Mouse (Mus musculus) cerebellum, adult 11-12 months (tissue): ENCODE data around the gene Midn.
"Not testable (repeated sequence)": the region's sequence is repeated elsewhere in the genome, so short reads cannot be mapped to it uniquely, and the experiment has no call there.

Experiments
- DNase-seq: peaks from one replicate; pipeline ENCODE4 v3.0.0; 2022

The Midn gene

DNA sequence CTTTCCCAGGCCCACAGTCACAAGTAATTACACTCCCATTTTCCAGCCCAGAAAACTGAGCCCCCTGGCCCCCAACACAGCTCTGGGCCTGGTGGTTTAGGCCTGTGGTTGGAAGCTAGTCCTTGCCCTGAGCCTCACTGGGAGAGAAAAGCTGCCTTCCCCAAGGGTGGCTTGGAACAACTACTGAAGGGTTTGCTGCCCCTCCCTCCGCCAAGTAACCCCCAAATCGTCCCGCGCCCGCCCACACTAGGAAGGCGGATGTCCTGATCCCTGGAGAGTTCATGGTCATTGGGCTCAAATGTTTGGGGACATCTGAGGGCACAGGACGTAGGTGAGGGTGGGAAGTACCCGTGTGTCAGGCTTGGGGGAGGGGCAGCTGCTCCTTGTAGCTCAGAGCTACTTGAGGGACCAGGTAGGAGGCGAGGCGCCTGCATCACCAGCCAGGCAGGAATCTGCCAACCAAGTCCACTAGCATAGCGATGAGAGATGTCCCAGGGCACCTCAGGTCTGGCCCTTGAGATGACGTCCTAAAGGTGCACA lies 11.0 kb downstream of the Midn start:
- DNase-seq, result peak; percentile 84

DNA sequence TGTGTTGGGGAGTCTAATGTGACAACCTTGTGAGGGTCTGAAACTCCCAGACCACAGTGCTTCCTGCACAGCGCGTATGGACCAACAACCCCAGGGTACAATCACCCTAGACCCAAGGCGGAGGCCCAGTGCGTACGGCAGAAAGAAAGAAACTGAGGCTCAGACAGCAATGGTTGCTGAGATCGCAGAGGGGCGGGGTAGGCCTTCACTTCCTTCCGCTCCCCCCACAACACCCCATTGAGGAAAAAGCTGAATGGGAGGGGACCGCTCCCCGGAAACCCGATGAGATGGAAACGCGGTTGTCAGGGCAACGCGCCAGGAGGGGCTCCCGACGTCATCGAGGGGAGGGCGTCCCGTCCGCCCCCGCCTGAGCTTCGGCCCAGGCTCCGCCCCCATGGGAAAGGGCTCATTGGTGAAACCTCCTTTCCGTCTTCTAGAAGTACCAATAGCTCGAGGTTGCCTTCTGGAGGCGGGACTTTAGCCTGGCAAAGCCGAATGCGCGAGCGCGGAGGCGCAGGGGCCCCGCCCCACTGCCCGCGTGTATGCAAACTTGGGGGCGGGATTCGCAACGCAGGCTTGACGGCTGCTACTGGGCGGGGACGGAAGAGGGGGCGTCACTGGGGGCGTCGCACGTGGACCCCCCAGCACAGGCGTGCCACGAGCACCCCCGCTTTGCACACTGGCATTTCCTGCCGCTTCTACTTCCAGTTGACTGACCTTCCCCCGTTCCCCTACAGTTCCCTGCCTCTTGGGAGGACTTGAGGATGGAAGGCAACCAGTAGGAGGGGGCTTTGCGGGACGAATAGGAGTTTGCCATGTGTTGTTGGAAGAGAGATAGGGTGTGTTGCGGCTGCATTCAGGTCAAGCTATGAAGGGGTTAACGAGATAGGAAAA lies 11.7 kb downstream of the Midn start:
- DNase-seq, result peak; percentile 99

DNA sequence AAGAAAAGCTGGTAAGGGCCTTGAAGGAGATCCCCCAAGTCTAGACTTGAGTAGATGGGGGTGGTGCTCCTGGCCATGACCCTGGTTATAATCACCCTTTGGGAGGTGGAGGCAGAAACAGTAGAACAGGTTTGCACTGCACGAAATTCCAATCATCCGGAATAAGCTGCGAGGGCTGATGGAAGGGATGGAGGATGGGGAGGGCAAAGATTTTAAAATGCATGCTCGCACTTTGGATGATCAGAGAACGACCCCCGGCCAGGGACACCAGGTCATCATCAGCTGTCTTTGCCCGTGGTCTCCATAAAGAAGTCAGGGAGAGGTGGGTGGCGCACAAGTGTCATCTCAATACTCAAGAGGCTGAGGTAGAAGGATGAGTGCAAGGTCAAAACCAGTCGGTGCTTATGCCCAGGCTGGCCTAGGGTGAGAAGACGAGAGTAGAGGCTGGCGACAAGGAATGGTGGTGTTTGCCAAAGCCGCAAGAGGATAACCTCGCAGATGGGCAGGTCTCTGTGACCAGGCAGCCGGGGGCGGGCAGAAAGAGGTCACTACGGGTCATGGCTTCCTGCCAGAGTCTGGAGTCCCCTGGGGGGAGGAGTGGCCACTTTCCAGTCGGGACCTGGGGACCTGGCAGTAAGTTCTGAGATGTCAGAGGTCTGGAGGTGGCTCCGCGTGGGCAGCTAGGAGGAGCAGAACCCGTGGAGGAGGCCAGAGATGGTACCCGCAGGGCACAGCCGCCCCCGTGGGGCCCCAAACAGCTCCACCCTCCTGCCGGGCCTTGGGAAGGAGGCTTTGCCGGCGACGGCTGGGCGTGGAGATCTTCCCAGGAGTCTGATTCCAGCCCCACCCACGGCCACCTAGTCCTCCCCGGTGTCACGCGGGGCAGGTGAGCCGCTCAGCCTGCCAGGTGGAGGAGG lies 12.6 kb downstream of the Midn start:
- peak; percentile 87 for DNase-seq

DNA sequence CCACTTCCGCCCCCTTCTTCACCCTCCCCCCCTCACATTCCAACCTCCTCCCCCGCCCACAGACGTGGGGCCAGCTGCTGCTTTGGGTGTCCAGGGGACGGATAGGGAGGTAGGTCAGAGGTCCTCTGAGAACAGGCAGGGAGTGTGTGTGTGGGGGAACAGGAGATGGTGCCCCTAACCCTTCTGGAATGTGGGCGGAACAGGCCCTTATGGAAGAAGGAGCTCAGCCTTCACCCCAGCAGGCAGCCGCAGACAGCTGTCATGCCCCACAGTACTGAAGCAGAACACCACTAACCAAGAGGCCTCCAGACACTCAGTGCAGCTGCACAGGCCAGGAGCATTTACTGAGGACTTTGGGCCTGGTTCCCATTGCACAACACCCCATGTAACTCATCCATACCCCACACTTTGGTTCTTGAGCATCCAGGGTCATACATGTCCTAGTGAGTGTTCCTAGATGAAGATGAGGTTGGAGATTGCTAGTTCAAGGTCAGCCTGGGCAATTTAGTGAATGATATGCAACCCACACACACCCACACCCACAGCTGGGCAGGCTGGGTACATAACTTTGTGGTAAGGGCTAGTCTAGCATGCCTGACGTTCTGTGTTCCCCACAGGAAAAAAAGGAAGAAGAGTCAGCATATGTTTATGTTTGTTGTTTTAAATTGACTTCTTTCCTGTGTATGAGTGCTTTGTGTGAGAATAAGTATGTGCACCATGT lies 13.6 kb downstream of the Midn start:
- DNase-seq, result no peak

DNA sequence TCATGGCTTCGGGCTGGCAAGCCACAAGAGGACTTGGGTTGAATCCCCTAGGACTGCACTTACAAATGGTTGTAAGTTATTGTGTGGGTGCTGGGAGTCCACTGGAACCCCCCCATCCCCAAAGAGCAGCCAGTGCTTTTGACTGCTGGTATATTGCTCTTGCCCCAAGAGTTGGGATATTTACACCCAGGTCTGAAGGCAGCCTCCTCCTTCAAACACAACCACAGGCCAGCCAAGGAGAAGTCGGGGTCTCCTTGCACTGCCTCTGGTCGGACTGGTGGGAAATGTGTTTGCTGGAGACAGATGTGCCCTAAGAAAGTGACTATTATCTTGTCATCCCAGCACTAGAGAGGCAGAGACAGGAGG lies 14.2 kb downstream of the Midn start:
- no peak for DNase-seq

DNA sequence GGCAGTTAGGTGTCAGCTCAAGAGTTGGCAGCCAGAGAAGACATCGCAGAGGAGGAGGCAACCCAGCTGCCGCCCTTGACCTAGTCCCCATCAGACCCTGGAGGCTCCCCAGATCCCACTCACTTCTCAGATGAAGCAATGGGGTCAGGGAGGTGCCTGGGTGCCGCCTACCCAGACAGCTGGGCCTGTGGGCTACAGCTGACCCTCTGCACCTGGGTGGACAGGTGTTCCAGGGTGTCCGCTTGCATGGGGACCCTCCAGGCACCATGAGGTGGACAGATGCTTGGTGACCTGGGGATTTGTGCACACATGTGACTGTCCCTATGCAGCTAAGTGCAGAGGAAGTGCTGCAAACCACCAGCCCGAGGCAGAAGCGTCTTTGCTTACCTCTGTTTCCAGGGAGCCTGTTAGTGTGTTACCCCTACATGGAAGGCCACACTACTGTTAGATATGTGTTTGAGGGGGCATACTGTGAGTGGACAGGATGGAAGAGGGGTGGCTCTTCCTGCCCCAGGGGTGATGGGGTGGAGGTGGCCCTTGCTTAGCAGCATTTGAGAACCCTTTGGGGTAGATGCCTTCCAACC lies 14.7 kb downstream of the Midn start:
- DNase-seq, result peak; percentile 62

DNA sequence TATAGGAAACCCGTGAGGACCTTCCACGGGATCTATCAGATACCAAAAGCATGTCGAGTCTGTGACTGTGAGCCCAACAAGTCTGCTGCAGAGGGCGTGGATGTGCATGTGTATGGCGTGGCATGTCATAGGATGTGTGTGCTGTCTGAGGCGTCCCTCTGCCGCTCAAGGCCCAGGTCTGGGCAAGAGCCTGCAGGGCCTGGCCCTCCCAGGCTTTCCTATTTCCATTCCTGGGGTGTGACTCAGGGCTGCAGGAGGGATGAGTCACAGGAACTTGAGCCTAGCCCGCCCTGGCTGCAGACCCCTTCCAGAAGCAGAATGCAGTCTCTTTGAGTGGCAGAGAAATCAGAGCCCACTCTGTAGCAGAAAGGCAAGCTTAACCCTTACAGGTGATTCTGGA lies 15.6 kb downstream of the Midn start:
- peak; percentile 65 for DNase-seq

DNA sequence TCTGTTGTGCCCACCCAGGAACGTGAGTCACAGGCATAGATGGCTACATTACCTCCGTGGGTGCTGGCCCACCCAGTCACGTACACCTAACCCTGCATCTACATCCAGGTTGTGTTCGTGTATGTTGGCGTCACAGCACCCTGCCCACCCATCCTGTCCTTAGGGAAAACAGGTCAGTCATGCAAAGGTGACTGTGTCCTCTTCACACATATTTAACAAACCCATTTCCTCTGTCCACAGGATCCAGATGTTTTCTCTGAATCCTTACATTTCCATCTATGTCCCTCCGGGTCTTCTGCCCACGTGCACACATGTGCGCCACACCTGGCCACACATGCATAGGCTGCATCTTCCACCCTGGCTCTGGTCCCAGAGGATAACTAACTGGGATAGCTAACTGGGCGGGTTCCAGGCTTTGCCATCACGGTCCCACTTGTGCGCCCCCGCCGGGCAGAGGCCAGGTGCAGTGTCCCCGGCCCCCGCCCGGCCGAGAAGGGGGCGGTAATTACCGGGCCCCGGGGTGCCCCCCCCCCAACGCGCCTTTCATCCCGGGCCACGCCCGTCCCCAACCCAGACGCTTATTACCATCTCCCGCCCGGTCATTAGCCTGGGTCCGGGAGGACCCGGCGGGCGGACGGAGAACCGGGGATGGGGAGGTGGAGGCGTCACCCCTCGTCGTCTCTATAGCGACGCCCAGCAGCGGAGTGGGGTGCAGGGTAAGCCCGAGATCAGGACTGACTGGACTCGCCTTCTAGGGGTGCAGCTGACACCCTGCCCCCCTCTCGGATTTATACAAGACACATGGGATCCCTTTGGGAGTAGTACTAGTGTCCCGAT lies 16.3 kb downstream of the Midn start:
- DNase-seq, result peak; percentile 81

DNA sequence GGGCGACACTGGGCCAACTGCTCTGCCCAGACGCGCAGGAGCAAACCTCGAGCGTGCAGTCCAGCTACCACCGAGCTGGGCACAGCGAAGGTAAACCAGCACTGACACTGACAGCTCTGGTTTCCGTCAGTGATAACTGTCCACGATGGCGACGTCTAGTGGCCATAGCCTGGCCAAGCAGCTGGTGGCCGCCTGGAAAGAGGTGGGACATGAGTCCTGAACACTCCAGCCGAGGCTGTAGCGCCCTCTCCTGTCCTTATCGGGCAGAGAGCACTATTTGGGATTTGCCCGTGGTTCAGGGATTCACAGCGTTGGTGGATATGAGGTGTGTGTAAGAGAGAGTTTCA lies 16.9 kb downstream of the Midn start:
- peak; percentile 97 for DNase-seq

DNA sequence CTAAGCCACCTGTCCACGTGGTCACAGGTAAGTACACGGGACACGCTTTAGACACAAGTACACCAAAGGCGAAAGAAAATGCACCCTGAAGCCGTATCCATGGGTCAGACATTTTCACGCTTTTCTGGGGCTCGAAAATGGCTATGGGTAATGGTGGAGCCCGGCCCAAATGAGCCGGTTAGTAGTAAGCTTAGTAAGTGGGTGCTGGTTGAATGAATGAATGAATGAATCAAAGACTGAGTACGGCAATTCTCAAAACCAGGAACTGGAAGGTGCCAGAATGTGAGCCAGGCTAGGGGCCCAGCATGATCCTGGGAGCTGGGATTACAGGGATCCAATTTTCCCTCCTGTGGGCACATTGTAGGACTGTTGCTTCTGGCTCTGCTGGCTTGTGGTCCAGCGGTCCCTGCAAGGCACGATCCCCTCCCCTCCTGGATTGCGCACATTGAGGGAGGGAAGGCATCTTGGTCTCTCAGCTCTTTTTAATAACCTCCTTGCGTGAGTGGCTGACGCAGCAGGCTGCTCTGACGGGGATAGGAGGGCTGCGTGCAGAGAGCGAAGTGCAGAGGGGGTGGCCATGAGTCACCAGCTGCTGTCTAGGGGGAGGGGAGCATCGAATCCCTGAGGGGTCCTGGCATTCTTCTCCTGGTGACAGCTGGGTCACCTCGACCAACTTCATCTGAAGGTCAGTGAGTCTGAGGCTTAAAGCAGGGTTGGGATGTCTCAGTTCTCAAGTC lies 17.5 kb downstream of the Midn start, which contains the start of gene Cirbp:
Gene Cirbp, plus strand, starts transcription at position 594 of the 737 bp plus-strand sequence.
- peak; percentile 79 for DNase-seq

DNA sequence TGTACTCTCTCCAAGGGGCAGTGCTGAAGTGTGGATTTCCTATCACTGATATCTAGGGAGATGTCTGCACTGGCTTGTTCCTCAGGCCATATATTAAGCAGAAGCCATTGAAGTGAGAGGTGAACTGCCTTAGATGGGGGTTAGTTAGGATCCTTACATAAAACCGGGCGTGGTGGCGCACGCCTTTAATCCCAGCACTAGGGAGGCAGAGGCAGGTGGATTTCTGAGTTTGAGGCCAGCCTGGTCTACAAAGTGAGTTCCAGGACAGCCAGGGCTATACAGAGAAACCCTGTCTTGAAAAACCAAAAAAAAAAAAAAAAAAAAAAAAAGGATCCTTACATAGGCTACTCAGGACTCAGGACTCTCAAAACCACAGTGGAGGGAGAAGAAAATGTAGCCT lies 18.1 kb downstream of the Midn start:
- DNase-seq, result not testable (repeated sequence)

DNA sequence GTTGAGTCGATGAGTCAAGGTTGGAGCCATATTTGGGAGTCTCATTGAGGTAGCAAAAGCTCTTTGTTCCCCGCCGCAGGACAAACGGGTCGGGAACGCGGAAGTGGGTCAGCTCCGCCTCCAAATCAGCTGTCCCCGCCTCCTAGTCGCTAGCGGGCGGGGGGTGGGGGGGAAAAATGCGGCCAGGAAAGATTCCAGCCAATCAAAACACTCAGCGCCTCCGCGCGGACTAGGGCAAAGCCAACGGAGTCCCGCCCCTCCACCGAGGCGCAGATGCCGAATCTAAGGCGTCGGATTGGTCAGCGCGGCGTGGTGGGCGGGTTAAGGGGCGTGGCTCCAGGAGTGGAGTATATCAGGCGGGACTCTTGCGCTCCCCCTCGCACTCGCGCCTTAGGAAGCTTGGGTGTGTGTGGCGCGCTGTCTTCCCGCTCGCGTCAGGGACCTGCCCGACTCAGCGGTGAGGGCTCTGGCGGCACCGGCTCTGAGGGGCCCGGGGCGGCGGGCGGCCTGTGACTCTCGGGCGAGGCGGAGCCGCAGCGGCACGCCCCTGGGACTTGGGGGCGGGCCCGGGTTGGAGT lies 19.5 kb downstream of the Midn start:
- peak; percentile 99 for DNase-seq

DNA sequence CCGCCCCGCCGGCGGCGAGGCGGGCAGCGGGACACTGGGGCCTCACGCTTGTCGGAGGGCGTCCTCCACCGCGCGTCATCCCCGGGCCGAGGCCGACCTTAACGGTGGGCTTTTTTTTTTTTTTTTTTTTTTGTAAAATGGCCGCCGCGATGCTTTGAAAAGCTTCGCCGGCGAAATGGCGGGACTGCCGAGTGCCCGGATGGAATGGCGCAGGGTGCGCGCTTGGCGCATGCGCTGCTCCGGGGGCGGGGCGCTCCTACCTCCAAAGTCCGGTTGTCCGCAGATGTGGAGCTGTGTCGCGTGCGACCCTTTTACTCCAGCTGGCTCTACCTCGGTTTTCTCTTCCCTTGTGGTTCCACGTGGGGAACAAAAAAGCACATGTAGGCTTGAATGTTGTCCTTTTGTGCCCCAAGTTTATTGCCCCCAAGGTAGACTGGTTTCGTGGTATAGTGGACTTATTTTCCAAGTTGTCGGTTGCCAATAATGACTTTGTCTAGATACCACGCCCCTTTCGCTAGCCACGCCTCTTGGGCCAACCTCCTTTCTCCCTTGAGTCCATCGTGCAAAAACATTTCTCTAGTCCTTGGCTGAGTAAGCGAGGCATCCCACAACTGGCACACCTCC lies 20.1 kb downstream of the Midn start:
- peak; percentile 94 for DNase-seq

DNA sequence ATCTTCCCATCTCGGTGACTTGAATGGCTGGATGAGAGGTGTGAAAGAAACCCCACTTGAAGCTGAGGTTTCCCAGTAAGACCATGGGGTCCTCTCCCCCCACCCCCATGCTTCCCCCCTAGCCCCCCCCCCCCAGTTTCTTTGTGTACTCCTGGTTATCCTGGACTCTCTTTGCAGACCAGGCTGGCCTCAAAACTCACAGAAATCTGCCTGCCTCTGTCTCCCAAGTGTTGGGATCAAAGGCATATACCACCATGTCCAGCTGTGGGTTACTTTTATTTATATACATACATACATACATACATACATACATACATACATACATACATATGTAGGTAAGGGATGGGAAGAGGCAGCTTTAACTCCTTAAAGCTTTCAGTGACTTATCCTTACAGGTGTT lies 21.0 kb downstream of the Midn start:
- DNase-seq, result peak; percentile 43

DNA sequence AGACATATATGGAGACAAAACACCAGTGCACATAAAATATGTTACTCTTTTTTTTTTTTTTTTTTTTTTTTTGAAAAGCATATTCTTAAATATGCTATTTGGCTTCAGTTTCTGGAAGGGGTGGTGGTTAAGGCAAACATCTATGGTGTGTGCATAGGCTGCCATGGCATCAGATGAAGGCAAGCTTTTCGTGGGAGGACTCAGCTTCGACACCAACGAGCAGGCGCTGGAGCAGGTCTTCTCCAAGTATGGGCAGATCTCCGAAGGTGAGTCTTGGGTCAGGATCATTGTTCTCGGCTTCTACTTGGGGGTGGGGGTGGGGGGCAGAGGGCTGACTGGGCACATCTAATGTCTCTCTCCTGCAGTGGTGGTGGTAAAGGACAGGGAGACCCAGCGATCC lies 21.6 kb downstream of the Midn start:
- DNase-seq, result peak; percentile 49

DNA sequence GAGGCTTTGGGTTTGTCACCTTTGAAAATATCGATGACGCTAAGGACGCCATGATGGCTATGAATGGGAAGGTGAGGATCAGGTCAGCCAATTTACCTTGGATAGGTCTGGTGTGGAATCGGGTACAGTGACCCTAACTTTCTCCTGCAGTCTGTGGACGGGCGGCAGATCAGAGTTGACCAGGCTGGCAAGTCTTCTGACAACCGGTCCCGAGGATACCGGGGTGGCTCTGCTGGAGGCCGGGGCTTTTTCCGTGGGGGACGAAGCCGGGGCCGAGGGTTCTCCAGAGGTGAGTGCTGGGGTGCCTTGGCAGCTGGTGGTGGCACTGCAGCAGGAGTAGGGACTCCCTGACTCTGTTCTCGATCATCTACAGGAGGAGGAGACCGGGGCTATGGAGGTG lies 22.0 kb downstream of the Midn start:
- peak; percentile 66 for DNase-seq

DNA sequence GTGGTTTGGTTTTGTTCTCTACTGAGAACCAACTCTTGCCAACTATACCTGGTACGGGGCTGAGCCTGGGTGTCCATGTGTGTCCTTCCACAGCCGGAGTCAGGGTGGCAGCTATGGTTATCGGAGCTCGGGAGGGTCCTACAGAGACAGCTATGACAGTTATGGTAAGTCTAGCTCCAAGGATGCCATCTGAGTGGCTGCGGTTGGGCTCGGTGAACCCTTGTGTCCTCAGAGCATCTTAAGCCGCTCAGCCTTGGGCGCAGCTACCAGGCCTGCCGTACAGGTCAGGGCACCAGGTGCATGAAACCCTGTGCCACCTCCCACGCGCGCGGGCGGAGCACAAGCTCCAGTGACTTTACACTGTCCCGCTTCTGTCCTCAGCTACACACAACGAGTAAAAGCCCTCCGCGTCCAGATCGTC lies 22.5 kb downstream of the Midn start:
- peak; percentile 65 for DNase-seq

DNA sequence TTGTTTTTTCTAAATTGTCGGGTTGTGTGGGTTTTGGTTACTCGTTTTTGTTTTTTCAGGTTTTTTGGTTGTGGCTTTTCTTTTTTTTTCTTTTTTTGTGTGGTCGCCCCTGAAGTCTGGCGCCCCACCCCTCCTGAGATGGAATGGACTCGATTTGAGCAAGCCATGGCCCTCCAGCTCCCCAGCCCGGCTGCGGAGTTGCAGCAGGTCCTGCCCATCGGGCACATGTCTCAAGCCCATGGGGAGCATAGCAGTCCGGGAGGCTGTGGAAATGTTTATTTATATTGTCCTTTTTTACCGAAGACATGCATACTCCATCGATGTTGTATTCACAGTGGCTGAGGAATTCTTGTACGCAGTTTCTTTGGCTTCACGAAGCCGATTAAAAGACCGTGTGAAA lies 23.2 kb downstream of the Midn start:
- DNase-seq, result peak; percentile 50

DNA sequence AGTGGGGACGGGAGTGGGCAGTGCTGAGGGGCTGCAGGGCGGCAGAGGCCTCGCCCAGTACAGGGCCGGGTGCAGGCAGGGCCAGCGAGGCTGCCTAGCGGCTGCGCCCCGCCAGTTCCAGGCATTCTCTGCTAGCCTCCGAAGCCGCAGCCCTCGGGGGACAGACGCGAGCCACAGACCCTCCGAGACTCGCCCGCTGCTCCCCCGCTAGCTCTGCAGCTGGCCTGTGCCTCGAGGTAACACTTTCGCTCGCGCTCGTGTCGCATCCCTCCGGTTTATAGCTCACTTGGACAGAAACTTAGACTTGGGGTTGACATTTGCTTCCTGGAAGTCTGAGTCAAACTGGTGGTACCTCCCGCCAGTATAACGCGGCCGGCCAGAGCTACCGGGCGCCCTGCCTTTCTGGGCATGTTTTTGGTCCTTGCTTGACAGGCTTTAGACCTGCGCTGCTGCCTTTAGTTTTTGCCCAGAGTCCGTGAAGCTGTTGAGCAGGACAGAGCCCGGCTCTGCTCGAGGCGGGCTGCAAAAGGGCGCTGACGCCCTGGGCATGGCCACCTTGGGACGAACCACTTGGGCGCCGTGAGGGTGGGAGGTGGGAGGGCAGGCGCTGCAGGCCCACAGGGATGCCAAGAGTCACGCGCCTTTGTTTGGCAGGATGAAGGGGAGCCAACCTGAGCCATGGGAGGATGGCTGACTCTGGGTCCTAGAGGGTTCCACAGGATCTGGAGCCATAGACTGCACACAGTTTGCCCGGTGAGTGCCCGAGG lies 23.9 kb downstream of the Midn start:
- DNase-seq, result peak; percentile 65
